Mouse (Mus musculus): ENCODE results near the gene Rsad2.
A peak's percentile ranks its signal among the peaks of the same experiment; 100 is the strongest.

GRCm38 (mm10) chr12:26470042-26470409 lies 13.8 kb upstream of the Rsad2 start:
- 0 out of 2 replicates have a peak, but pooled peaks have one; percentile 24 for TF ChIP-seq CTCF (IDR thresholded peaks at IDR 0.05; ENCODE audit: low read depth)
- TF ChIP-seq EP300 (optimal IDR thresholded peaks at IDR 0.05) = no peak

Data from stomach, postnatal 0 days (tissue).